Mouse (Mus musculus): Measurements from ENCODE around the gene Mpnd.
"Not testable (repeated sequence)": the region's sequence is repeated elsewhere in the genome, so short reads cannot be mapped to it uniquely, and the experiment has no call there.

Gene Mpnd

DNA sequence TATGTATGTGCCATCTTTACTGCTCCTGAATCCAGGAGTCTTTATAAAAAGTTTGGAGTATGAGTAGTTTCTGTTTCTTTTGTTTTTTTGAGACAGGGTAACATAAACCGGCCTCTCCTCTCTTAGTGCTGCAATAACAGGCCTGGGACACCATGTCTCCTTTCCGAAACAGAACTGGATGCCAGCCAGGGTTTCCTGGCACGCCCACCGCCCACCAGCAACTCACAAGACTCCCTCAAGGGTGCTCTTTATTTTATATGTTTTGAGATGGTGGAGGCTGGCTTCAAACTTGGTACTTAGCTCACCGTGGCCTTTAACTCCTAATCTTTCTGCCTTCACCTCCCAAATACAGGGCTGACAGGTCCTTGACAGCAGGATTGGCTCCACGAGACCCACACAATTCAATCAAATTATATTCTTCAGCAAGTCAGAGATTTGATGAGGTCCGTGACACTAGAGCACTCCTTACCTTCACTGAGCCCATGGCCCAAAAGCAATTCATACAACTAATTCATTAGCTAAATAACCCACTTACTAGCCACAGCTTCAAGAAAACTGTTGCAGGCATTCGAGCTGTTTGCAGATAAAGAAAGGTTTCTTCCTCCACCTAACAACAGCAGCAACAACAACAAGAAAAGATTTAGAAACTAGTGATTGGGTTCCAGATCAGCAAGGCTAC lies 33.2 kb downstream of the Mpnd start:
- no peak for DNase-seq (ENCODE audit: low read depth, low spot score)

DNA sequence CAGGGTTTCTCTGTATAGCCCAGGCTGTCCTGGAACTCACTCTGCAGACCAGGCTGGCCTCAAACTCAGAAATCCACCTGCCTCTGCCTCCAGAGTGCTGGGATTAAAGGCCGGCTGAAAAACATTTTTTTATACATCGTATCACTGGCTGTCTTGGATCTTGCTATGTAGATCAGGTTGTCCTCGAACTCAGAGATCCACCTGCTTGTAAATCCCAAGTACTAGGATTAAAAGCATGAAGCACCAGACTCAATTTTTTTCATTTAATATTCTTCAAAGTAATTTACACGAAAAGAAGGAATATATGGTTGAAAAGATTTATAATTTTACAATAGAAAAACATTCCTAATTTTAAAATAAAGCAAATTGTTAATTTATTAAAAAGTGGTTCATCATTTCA lies 33.8 kb downstream of the Mpnd start:
- no peak for DNase-seq (ENCODE audit: low read depth, low spot score)

DNA sequence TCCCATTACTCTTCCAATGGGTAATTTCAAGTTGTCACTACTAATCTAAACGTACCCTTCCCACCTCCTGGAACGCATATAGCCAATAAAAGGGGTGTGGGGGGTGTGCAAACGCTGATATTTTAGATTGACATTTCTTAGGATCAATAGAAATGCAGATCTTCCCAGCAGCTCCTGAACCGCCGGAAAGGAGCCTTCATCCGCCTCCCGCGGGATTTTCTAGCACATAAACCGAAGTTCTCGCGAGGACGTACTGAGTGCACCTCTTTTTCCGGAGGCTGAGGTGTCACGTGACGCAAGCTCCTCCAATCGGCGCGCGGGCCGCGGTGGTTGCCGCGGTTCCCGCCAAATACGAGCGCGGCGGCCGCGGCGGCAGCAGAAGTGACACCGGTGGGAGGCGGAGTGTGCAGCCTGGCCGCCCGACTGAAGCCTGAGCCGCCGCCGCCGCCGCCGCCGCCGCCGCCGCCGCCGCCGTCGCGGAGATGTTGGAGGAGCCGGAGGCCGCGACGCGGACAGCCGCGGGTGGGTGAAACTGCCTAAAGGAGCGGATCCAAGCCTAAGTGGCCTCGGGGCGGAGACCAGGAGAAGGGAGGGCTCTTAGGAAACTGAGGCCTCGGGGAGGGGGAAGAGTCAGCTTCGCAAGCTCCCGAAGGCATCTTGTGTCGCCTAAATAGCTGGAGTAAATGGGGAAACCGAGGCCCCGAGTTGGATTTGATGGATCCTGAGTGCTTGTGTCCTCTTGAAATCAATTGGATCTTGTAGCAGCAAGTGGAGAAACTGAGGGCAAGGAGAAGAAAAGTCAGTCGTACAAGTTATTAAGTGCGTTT lies 34.7 kb downstream of the Mpnd start, which contains the start of gene Chaf1a:
Gene Chaf1a (plus strand): TSS at position 410 of the 827 bp plus-strand sequence.
- peak; percentile 97 for DNase-seq (ENCODE audit: low read depth, low spot score)

DNA sequence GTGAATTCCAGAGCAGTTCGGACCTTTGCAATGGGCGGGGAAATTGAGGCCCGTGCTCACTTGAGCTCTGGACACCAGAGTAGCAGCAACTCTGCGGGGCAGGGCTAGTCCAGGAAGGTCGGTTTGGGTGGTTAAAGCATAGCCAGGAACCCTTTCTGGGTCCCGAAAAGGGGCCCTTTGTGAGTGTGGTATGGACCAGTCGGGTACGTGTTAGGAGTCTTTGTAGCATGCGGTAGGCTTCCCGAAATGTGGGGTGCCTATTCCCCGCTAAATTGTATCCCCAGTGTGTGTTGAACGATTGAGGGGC lies 35.3 kb downstream of the Mpnd start:
- DNase-seq (ENCODE audit: low read depth, low spot score), result no peak

DNA sequence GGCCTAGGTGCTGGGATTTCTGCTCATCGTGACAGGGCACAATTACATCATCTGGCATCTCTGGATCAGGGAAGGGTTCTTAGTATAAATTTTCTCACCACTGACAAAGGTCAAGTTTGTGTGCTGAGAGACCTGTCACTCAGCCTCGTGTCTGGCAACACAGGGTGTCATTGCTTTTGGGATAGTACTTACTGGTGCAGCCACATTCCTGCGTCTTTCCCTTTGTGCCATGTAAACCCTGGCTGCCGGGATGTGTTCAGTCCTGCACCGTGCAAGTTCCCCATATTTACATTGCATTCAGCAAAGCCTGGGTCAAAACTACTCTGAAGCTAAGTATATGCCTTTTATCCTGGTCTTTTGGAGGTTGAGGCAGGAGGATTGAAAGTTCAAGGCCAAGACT lies 45.9 kb downstream of the Mpnd start:
- DNase-seq (ENCODE audit: low read depth, low spot score), result no peak

DNA sequence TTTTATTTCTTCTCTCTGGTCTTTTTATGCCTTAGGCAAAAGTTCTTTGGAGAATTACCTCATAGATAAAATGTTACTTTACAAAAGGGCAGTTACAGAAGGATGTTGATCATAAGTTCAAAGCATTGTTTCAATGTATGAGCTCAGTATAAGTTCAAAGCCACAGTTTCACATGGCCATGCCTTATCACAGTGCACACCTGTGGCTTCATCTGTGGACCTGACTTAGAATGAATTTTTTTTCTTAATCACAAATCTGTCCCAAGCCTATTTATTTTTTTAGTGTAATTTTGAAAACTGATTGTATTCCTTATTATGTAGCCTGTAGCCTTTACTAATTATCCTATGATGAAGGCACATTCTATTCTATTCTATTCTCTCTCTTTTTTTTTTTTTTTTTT lies 49.4 kb downstream of the Mpnd start:
- no peak for DNase-seq (ENCODE audit: low read depth, low spot score)

DNA sequence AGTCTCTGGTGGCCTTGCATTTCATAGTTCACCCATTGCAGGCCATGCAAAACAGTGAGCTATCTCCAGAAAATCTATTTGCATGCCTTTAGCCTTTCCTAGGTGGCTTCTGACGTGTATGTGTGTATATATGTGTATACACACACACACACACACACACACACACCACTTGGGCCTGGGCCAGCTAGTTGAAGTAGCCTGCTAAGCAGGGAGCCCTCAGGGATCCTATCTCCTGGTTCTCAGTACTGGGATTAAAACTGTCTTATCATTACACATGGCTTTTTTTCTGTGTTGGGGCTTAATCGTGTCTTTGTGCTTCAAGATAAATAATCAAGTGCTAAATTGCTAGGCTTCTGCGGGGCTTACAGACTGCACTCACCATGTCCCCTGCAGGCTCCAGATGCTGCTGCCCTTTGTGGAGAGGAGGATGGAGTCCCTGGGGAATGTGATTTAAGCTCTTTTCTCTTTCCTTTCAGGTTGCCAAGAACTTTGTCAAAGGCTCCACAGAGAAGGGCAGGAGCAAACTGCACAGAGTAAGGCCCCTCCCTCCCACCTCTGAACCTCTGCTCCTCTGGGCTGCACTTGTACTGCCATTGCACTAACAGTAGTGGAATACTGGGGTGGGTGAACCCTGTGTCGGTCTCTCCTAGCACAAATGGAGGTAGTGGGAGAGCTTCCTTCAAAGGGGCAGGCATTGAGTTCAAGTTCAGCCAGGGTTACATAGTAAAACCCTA lies 50.6 kb downstream of the Mpnd start:
- DNase-seq (ENCODE audit: low read depth, low spot score), result no peak

DNA sequence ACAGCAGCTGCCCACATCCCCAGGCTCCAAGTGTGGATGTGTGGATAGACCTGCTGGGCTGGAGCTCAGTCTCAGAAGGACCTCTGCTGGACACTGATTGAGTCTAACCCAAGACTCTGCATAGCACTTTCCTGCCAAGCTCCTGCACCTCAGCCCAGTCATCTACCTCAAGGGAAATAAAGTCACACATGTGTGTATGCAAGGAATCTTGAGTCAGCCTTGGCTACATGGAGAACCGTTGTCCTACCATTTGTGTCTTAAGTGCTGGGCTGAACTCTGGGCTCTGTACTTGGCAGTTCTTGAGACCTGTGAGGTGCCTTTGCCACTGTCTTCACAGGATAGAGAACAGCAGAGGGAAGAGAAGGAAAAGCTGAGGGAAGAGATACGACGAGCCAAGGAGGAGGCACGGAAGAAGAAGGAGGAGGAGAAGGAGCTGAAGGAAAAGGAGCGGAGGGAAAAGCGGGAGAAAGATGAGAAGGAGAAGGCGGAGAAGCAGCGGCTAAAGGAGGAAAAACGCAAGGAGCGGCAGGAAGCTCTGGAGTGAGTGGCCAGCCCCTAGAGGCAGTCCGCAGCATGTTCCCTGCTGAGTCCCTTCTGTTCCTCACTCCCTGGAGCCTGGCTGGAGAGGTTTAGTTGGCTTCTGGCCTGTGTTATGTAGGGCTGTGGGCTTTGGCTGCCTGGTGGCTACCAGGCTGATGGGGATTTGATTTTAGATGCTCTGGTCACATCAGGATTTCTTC lies 52.0 kb downstream of the Mpnd start:
- no peak for DNase-seq (ENCODE audit: low read depth, low spot score)

DNA sequence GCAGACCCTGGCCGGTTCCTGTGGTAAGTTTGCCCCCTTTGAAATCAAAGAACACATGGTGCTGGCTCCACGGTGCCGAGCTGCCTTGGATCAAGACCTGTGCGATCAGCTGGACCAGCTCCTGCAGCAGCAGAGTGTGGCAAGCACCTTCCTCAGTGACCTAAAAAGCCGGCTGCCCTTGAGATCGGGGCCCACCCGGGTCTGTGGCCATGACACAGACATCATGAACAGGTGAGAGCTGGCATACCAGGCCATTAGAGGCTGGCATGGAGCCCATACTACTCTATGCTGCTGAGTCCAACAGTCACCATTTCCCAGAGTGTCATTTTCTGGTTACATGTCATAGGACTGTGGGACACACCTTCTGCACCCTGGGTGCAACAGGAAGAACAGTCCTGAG lies 56.6 kb downstream of the Mpnd start:
- DNase-seq (ENCODE audit: low read depth, low spot score), result no peak

DNA sequence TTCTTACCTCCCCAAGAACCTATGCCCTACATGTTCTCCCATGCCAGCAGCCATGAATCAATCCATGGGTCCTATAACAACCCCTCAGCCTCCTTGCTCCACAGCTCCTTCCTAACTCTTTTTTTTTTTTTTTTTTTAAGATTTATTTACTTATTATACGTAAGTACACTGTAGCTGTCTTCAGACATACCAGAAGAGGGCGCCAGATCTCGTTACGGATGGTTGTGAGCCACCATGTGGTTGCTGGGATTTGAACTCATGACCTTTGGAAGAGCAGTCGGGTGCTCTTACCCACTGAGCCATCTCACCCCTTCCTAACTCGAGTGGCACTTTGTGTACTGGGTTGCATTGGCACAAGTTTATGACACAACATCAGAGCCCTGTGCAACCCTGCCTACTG lies 60.2 kb downstream of the Mpnd start:
- DNase-seq (ENCODE audit: low read depth, low spot score), result not testable (repeated sequence)

Data from brain, embryonic 18.5 days (tissue).